ENCODE assay signal across 8 mouse cellular contexts in the genomic region with DNA sequence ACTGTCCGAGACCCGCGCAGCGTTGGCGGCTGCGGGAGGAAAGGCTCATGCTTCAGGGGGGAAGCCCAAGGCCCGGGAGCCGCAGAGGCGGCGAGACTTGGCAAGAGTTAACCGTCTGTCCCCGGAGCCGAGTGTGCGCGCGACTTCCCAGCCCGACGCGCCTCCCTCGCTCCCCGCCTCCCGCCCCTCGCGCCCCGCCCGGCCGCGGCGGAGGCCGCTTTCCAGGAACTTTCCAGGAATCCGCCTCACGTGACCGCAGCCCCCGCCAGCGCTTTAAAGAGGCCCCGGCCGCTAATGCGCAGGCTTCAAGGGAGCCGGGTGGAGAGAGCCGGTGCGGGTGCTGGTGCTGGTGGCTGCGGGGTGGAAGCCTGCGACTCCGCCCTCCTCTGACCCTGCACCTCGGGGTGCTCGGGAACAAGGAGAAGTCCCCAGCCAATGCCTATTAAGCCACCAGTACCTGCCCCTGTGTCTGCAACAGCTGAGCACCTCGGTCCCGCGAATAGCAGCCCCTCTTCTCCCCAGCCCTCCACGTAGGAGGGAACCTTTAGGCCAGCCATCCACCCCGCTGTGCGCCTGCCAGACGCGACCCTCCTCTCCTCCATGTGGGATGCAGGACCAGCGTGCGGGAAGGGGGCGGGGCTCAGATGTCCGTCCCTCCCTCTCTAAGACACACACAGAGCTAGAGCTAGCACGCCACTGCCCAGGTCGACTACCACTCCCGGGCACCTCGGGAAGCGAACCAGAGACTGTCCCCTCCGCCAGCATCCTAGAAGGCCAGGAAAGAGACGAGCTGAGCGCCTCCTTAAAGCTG. TPM values are rescaled to one million over a fixed set of nuclear protein-coding genes. Genes with fewer than 3 reads are reported as not detected.
DNase-seq lines count a peak whose midpoint lies in the region; ATAC-seq and TF ChIP-seq lines count a peak whose summit lies in the region.

Gene Socs2 (minus strand): TSS at position 496 of the 811 bp plus-strand sequence.

- peak within 1 kb of the TSS; percentile 90 for H3ac ChIP-seq in C2C12 (ENCODE audit: control insufficient read depth, insufficient read length, low read depth)

- H3K4me1 ChIP-seq in bone marrow macrophage, adult 2 months (ENCODE audit: control insufficient read depth, insufficient read depth, low read length): peaks cover 3% of the 10 kb centered on the region; the same call in 1 of the 2 replicates
- peaks cover 30% of the 10 kb centered on the region for H3K4me1 ChIP-seq in embryonic facial prominence, embryonic 15.5 days
- peaks cover 29% of the 10 kb centered on the region for H3K4me1 ChIP-seq in heart, embryonic 10.5 days
- H3K4me1 ChIP-seq in kidney, embryonic 15.5 days: peaks cover 32% of the 10 kb centered on the region
- peaks cover 30% of the 10 kb centered on the region for H3K4me1 ChIP-seq in limb, embryonic 15.5 days
- H3K4me1 ChIP-seq in midbrain, postnatal 0 days (ENCODE audit: insufficient read depth, low read length): peaks cover 3% of the 10 kb centered on the region

- peak within 1 kb of the TSS; percentile 37 for H3K4me3 ChIP-seq in C2C12 (ENCODE audit: insufficient read depth, poor library complexity, severe bottlenecking)
- H3K4me3 ChIP-seq in bone marrow macrophage, adult 2 months (ENCODE audit: insufficient read depth, low read length): peak within 1 kb of the TSS; percentile 64
- H3K4me3 ChIP-seq in embryonic facial prominence, embryonic 15.5 days (replicated peaks): peak within 1 kb of the TSS; percentile 79
- H3K4me3 ChIP-seq in heart, embryonic 10.5 days: peak within 1 kb of the TSS; percentile 79
- peak within 1 kb of the TSS; percentile 68 for H3K4me3 ChIP-seq in kidney, embryonic 15.5 days (replicated peaks)
- peak within 1 kb of the TSS; percentile 69 for H3K4me3 ChIP-seq in limb, embryonic 15.5 days
- H3K4me3 ChIP-seq in midbrain, postnatal 0 days (ENCODE audit: low read depth, low read length): peak within 1 kb of the TSS; percentile 70

- peak; percentile 96 for DNase-seq in heart, embryonic 10.5 days (ENCODE audit: low spot score)
- peak; percentile 96 for DNase-seq in midbrain, postnatal 0 days (ENCODE audit: low spot score)
- peak; percentile 51 to 55 for DNase-seq in spleen, postnatal 36 days (ENCODE audit: low spot score in 2 of 2)

- H3K4me2 ChIP-seq in embryonic facial prominence, embryonic 15.5 days (replicated peaks): peak within 1 kb of the TSS; percentile 98
- H3K4me2 ChIP-seq in kidney, embryonic 15.5 days: peak within 1 kb of the TSS; percentile 94
- H3K4me2 ChIP-seq in limb, embryonic 15.5 days: peak within 1 kb of the TSS; percentile 98
- peak within 1 kb of the TSS; percentile 96 for H3K4me2 ChIP-seq in midbrain, postnatal 0 days (ENCODE audit: low read depth, low read length, poor library complexity, severe bottlenecking)

- no peaks in the 10 kb centered on the region for H3K27me3 ChIP-seq in C2C12 (ENCODE audit: control insufficient read depth, insufficient read depth, insufficient read length)
- no peaks in the 10 kb centered on the region; the same call in 1 of the 2 replicates for H3K27me3 ChIP-seq in embryonic facial prominence, embryonic 15.5 days
- H3K27me3 ChIP-seq in heart, embryonic 10.5 days (ENCODE audit: insufficient read depth, poor library complexity, severe bottlenecking): peaks cover 20% of the 10 kb centered on the region
- peaks cover 44% of the 10 kb centered on the region for H3K27me3 ChIP-seq in kidney, embryonic 15.5 days
- H3K27me3 ChIP-seq in limb, embryonic 15.5 days: peaks cover 15% of the 10 kb centered on the region
- no peaks in the 10 kb centered on the region for H3K27me3 ChIP-seq in midbrain, postnatal 0 days (ENCODE audit: insufficient read depth, low read length)

- under 1% methylated on average over 66 of the region's 66 CpGs for whole genome bisulfite sequencing in embryonic facial prominence, embryonic 15.5 days
- WGBS in heart, embryonic 10.5 days: under 1% methylated on average over 66 of the region's 66 CpGs
- WGBS in kidney, embryonic 15.5 days: under 1% methylated on average over 65 of the region's 66 CpGs
- WGBS in limb, embryonic 15.5 days: under 1% methylated on average over 60 of the region's 66 CpGs
- WGBS in midbrain, postnatal 0 days: under 1% methylated on average over 47 of the region's 66 CpGs

- no peak for TF ChIP-seq CTCF in C2C12 (IDR thresholded peaks at IDR 0.05; ENCODE audit: control insufficient read depth, insufficient read depth, insufficient read length)
- no peak for TF ChIP-seq CTCF in bone marrow macrophage, adult 2 months (IDR thresholded peaks at IDR 0.05; ENCODE audit: low read depth, low read length)
- no peak for TF ChIP-seq CTCF in midbrain, postnatal 0 days (IDR thresholded peaks at IDR 0.05)

- H3K9me3 ChIP-seq in embryonic facial prominence, embryonic 15.5 days (replicated peaks): no peaks in the 10 kb centered on the region
- no peaks in the 10 kb centered on the region for H3K9me3 ChIP-seq in heart, embryonic 10.5 days
- H3K9me3 ChIP-seq in kidney, embryonic 15.5 days (replicated peaks): no peaks in the 10 kb centered on the region
- no peaks in the 10 kb centered on the region for H3K9me3 ChIP-seq in limb, embryonic 15.5 days
- H3K9me3 ChIP-seq in midbrain, postnatal 0 days (ENCODE audit: low read length): no peaks in the 10 kb centered on the region

- H3K79me3 ChIP-seq in C2C12 (ENCODE audit: low read depth): peaks cover 1% of the 10 kb centered on the region

- no peaks in the 10 kb centered on the region for H3K36me3 ChIP-seq in C2C12 (ENCODE audit: control insufficient read depth, insufficient read depth)
- H3K36me3 ChIP-seq in embryonic facial prominence, embryonic 15.5 days: no peaks in the 10 kb centered on the region
- no peaks in the 10 kb centered on the region for H3K36me3 ChIP-seq in heart, embryonic 10.5 days
- no peaks in the 10 kb centered on the region for H3K36me3 ChIP-seq in kidney, embryonic 15.5 days
- no peaks in the 10 kb centered on the region for H3K36me3 ChIP-seq in limb, embryonic 15.5 days
- no peaks in the 10 kb centered on the region for H3K36me3 ChIP-seq in midbrain, postnatal 0 days (ENCODE audit: insufficient read depth, low read length)

- H3K9ac ChIP-seq in embryonic facial prominence, embryonic 15.5 days: peak within 1 kb of the TSS; percentile 62
- peak within 1 kb of the TSS; percentile 59 for H3K9ac ChIP-seq in kidney, embryonic 15.5 days
- H3K9ac ChIP-seq in limb, embryonic 15.5 days: peak within 1 kb of the TSS; percentile 51
- peak within 1 kb of the TSS; percentile 83 for H3K9ac ChIP-seq in midbrain, postnatal 0 days (replicated peaks; ENCODE audit: low read length, poor library complexity, severe bottlenecking)

- ATAC-seq in embryonic facial prominence, embryonic 15.5 days (ENCODE audit: insufficient number of reproducible peaks, low FRiP score, low TSS enrichment, low read depth): peak; percentile 87
- ATAC-seq in kidney, embryonic 15.5 days (replicated peaks; ENCODE audit: low FRiP score): peak; percentile 87
- peak; percentile 84 for ATAC-seq in limb, embryonic 15.5 days (ENCODE audit: insufficient number of reproducible peaks, low FRiP score, low TSS enrichment, low read depth)
- peak; percentile 83 for ATAC-seq in midbrain, postnatal 0 days (ENCODE audit: low FRiP score)

- no peak within 1 kb of the TSS for H3K27ac ChIP-seq in bone marrow macrophage, adult 2 months (ENCODE audit: insufficient read depth, low read depth, low read length)
- H3K27ac ChIP-seq in embryonic facial prominence, embryonic 15.5 days (replicated peaks): peak within 1 kb of the TSS; percentile 90
- H3K27ac ChIP-seq in heart, embryonic 10.5 days: peak within 1 kb of the TSS; percentile 89
- peak within 1 kb of the TSS; percentile 86 for H3K27ac ChIP-seq in kidney, embryonic 15.5 days
- peak within 1 kb of the TSS; percentile 88 for H3K27ac ChIP-seq in limb, embryonic 15.5 days
- peak within 1 kb of the TSS; percentile 81 for H3K27ac ChIP-seq in midbrain, postnatal 0 days (ENCODE audit: low read depth, low read length)

- H3K79me2 ChIP-seq in C2C12 (ENCODE audit: control insufficient read depth, insufficient read depth): no peaks in the 10 kb centered on the region

- no peak for TF ChIP-seq POLR2A in bone marrow macrophage, adult 2 months (IDR thresholded peaks at IDR 0.05; ENCODE audit: borderline replicate concordance, low read depth, low read length)

TF ChIP-seq in C2C12, 6 proteins besides CTCF, POLR2A, EP300 and RAD21:
- TF ChIP-seq FOSL1 (IDR thresholded peaks at IDR 0.05; ENCODE audit: insufficient read depth, low read length, poor library complexity, severe bottlenecking) (no peak), USF1 (IDR thresholded peaks at IDR 0.05; ENCODE audit: low read depth) (peak; percentile 89)

RNA-seq across cellular contexts. Expression of gene Socs2, which starts in this region (rescaled TPM):
- polyA plus RNA-seq in C2C12 (2012; fragmentation: generic; extraction: Trizol): 21.6 TPM
- polyA plus RNA-seq in bone marrow macrophage, adult 2 months (2012; ENCODE audit: insufficient read depth, insufficient read length, missing spikeins): 0.19 and 0.74 TPM in 2 replicates
- 64.9 and 74.6 TPM in 2 replicates for polyA plus RNA-seq in embryonic facial prominence, embryonic 15.5 days (2015; fragmentation: Nextera tagmentation; extraction: Ambion mirVana)
- 30.7 and 39.6 TPM in 2 replicates for polyA plus RNA-seq in heart, embryonic 10.5 days (2016; fragmentation: Nextera tagmentation; extraction: Ambion mirVana)
- polyA plus RNA-seq in kidney, embryonic 15.5 days (2015; fragmentation: Nextera tagmentation; extraction: Ambion mirVana): 26.2 and 28.5 TPM in 2 replicates
- 42.3 and 49.6 TPM in 2 replicates for polyA plus RNA-seq in limb, embryonic 15.5 days (2015; fragmentation: Nextera tagmentation; extraction: Ambion mirVana)
- 68.4 and 72.1 TPM in 2 replicates for total RNA-seq in midbrain, postnatal 0 days (2014; rRNA removed)
- 102 and 107 TPM in 2 replicates for polyA plus RNA-seq in midbrain, postnatal 0 days (2015; fragmentation: Nextera tagmentation; extraction: Ambion mirVana)

Comparison
In these comparisons a context has a peak if more than half of its experiments do, and no peak if none do; other contexts are left out.
1. RNA of gene Socs2 (polyA plus RNA-seq): 102 to 107 TPM in midbrain, postnatal 0 days, 64.9 to 74.6 TPM in embryonic facial prominence, embryonic 15.5 days, 42.3 to 49.6 TPM in limb, embryonic 15.5 days, 30.7 to 39.6 TPM in heart, embryonic 10.5 days, 26.2 to 28.5 TPM in kidney, embryonic 15.5 days and 21.6 TPM in C2C12 (single experiment); 0.19 to 0.74 TPM in bone marrow macrophage, adult 2 months; every median in the first group is over 10 times any median in the second.
2. Peak in every context shown above with its lines, with median percentiles within 50 percentile points of each other: H3K4me3 ChIP-seq, ATAC-seq, H3K4me2 ChIP-seq, H3K9ac ChIP-seq and DNase-seq.